Mouse (Mus musculus) left cerebral cortex, postnatal 25 days (tissue): ENCODE data around the gene Rab9b. TPM values are rescaled to one million over a fixed set of nuclear protein-coding genes. Genes with fewer than 3 reads are reported as not detected.

ENCODE experiments used
- DNase-seq, 2 experiments: peaks; one replicate each; pipeline ENCODE4 v3.0.0; 2022; ENCODE audit warnings: low spot score in 2 of 2, mixed read lengths in 1 of 2
- intact Hi-C: fragments of 180-260 bp; cut with DNase I; formaldehyde crosslinking; loops from one replicate; pipeline ENCODE4 v1.15.1; 2025
- total RNA-seq, 2 experiments: library from RNA; stranded (reverse); gene quantifications; 2 replicates each; pipeline ENCODE4 v1.2.3; 2021

Gene Rab9b
- 10 to 100 TPM; 15.2 to 19.8 TPM for total RNA-seq

DNA sequence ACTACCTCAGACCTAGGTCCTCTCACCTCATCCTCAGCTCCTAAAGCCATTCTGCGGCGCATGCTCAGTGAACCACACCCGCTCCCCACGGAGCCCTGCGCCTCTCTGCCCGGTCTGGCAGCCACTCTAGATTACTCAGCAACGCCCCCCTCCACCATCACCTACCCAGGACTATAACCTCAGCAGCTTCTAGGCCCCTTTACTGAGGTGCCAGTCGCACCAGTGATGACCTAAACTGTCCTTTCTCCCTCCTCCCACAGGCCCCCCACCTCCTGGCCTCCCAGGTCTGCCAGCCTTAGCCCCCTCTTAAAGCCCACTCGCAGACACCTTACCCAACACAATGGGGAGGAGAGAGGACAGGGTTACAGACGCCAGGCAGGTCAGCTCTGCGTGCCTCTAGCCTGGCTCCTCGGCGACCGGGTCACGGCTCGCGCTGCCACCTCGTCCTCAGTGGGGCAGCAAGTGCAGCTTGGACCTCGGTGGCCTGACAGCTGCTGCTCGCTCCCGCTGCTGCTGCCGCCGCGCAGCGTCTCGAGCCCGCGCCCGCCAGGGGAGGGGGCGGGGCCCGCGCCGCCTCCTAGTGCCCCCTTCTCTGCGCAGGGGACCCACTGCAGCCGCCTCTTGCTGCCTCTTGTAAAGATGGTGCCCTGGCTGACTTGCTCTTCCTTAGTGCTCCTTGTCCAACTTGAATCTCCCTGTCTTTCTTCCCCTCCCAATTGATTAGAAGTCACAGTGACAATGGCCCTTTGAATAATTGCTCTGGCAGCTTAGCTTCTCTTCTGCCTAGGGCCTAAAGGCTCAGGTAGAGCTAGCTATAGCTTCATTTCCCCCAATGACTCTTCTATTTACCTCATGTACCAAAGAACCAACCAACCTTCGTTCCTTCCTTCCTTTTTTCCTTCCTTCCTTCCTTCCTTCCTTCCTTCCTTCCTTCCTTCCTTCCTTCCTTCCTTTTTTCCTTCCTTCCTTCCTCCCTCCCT lies at the start of gene Rab9b:
Gene Rab9b (minus strand): TSS at position 695 of the 980 bp plus-strand sequence.
- peak; percentile 43 to 64 for DNase-seq
- intact Hi-C loops, result no loop called here

DNA sequence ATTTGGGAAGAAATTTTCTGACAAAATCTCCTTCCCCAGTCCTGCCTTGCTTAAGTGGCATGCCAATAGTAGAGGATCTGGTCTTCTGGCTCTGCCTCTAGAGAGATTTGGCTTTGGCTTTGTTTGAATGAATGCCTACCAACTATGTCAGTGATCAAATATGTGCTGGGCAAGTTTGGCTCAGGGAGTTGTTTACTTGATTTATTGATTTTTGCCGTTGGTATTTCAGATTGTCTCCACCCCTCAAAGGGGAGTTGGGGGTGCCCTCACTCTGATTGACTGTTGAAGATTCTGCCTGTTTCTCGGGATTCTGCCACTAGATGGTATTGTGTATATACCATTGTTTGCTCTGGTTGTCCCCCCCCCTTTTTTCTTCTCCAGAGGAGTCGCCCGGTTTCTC lies 35.8 kb upstream of the Rab9b start:
- intact Hi-C loops, result no loop called here
- no peak for DNase-seq

DNA sequence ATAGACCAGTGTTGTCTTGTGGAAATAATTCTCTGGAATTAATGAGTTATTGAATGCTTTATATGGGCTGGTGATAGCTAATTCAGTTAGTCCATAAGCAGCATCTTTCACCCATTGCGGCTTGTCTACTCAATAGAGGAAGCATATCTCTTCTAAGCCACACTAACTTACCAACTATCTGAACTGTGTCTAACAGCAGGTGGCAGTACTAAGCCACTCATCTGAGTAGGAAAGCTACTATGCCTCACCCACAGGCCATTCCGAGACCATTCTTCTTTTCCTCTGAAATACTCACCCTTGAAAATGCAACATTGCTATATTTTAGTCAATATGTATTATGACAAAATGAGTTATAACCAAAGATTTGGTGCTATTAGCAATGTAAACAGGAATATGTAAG lies 27.2 kb upstream of the Rab9b start:
- intact Hi-C loops, result loop anchor here (2.0 kb wide), 1 partner anchor 123 kb away; no protein-coding TSS in a partner anchor
- DNase-seq, result peak; percentile 5 to 60

DNA sequence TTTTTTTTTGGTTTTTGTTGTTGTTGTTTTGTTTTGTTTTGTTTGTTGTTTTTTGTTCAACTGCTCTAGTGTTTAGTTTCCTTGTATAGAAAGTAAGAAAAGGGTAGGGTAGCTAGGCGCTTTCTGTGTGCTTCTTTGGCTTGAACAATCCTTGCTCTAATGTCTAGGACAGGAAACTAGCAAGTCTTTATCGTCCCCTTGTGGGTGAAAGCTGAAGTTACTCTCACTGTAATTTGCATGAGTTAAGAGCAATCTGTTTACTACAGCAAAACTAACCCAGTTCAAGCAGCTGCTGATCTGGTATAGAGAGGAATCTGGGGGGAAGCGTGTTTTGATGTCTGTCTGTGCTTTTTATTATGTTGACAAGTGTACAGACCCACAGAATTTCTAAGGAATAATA lies 18.3 kb downstream of the Rab9b start:
- intact Hi-C loops, result no loop called here
- no peak for DNase-seq

GRCm38 (mm10) chrX:136828610-136829009 lies 39.9 kb downstream of the Rab9b start:
- no peak for DNase-seq
- intact Hi-C loops, result loop anchor here (10.0 kb wide), 1 partner anchor 204 kb away; no protein-coding TSS in a partner anchor

GRCm38 (mm10) chrX:136825016-136825415 lies 43.5 kb downstream of the Rab9b start:
- peak; percentile 17 to 37 for DNase-seq
- intact Hi-C loops, result loop anchor here (10.0 kb wide), 1 partner anchor 200 kb away; no protein-coding TSS in a partner anchor

DNA sequence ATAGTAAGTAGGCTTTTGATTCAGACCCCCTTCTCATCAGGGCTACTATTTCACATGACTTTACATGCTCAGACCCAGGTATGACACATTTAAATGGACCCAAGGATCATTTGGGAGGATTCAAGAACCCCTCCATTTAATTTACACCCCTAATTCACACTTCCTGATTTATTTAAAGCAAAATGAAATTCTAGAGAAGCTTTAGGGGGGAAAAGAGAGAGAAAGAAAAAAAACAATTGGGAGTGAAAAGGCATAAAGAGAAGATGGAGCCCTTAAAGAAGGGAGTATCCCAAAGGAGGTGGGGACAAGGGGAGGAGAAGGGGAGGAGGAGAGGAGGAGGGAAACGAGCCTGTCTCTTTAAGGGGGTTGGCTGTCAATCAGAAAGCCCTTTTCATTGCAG lies 46.2 kb downstream of the Rab9b start, which contains the start of gene Plp1:
Gene Plp1 (plus strand): TSS at position 301 of the 400 bp plus-strand sequence.
- intact Hi-C loops, result loop anchor here (10.0 kb wide), 1 partner anchor 198 kb away; no protein-coding TSS in a partner anchor
- DNase-seq, result no peak

GRCm38 (mm10) chrX:136820250-136820649 lies 48.3 kb downstream of the Rab9b start:
- intact Hi-C loops, result loop anchor here (1.0 to 10.0 kb wide), 3 partner anchors 59 to 221 kb away; no protein-coding TSS in a partner anchor
- peak; percentile 69 to 82 for DNase-seq

DNA sequence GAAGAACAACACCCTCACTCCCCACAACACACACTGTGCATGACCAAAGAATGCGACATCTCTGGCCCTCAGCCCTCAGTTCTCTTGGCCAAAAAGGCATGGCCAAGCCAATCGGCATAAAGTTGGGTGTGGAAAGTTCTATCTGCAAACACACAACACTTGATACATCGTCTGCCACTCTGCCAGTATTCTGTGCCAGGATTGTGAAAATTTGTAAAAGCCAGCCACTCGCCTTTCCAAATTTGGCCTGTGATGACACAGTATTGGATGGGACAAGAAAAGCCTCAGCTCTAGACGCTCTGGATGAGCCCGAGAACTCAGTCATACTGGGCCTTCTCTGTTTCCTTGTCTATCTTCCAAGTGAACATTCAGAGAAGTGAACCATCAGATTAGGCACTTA lies 48.8 kb downstream of the Rab9b start:
- intact Hi-C loops, result loop anchor here (1.0 to 10.0 kb wide), 3 partner anchors 58 to 221 kb away; no protein-coding TSS in a partner anchor
- DNase-seq, result no peak

Other genes with a start within 250 kb of the Rab9b start
- gene Tceal1, start 160.8 kb downstream of the Rab9b start, total RNA-seq, result 10 to 100 TPM; 11.9 to 15.2 TPM
- gene Morf4l2, start 125.1 kb downstream of the Rab9b start, total RNA-seq, result 100 to 1,000 TPM; 337 to 381 TPM
- gene Glra4, start 88.6 kb downstream of the Rab9b start, total RNA-seq, result under 1 TPM; 0.18 to 0.21 TPM
- 1,000 to 10,000 TPM in 1 of 2 experiments, 100 to 1,000 TPM in 1; 891 to 1,070 TPM for gene Plp1, start 46.1 kb downstream of the Rab9b start, total RNA-seq
- gene H2bfm, start 58.6 kb upstream of the Rab9b start, total RNA-seq, result not detected
- gene Tmsb15b2, start 106.7 kb upstream of the Rab9b start, total RNA-seq, result 10 to 100 TPM in 1 of 2 experiments, 1 to 10 TPM in 1; 9.7 to 13.4 TPM
- 1 to 10 TPM; 3.1 to 3.8 TPM for gene Tmsb15l, start 108.1 kb upstream of the Rab9b start, total RNA-seq
- gene Tmsb15b1, start 108.1 kb upstream of the Rab9b start, total RNA-seq, result 1 to 10 TPM; 3.0 to 7.7 TPM
- gene Zcchc18, start 124.4 kb upstream of the Rab9b start, total RNA-seq, result 100 to 1,000 TPM; 240 to 266 TPM
- gene Slc25a53, start 169.5 kb upstream of the Rab9b start, total RNA-seq, result 10 to 100 TPM; 23.0 to 32.1 TPM
- 1 to 10 TPM; 7.9 to 9.1 TPM for gene Fam199x, start 180.8 kb upstream of the Rab9b start, total RNA-seq